In the genomic region with DNA sequence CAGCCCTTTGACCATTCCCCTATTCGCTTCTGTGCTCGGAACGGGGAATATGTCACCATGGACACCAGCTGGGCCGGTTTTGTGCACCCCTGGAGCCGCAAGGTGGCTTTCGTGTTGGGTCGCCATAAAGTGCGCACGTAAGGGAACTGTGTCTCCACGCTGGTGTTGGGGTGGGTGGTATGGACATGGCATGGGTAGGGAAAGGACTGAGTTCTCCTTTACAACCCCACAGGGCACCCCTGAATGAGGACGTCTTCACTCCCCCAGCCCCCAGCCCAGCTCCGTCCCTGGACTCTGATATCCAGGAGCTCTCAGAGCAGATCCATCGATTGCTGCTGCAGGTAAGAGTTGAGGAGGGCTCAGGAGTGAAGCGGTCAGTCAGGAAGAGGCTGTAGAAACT, we compare ENCODE assay signal across 14 mouse cellular contexts. TPM values are rescaled to one million over a fixed set of nuclear protein-coding genes. Genes with fewer than 3 reads are reported as not detected.
DNase-seq lines count a peak whose midpoint lies in the region.
"Had no signal": no experiment of that assay in that cellular context is flagged by ENCODE, and none has a peak within 500 bp of the region (broad histone marks: within the 10 kb centered on the region; RNA-seq: fewer than 3 reads in every experiment).

No protein-coding gene starts in this region.

- intact Hi-C loops in left cerebral cortex, postnatal 4 days (cut with DNase I): no loop called here
- intact Hi-C loops in left cerebral cortex, postnatal 14 days (cut with DNase I): no loop called here

- DNase-seq in cerebellum, adult 11-12 months: peak; percentile 52
- no peak for DNase-seq in cerebellum, postnatal 36 days
- peak; percentile 3 to 8 for DNase-seq in frontal cortex, postnatal 10 days (ENCODE audit: low spot score in 2 of 2)
- no peak for DNase-seq in frontal cortex, postnatal 36 days (ENCODE audit: low spot score in 2 of 2)
- DNase-seq in left cerebral cortex, postnatal 4 days: peak; percentile 1
- DNase-seq in left cerebral cortex, postnatal 14 days (ENCODE audit: low spot score in 2 of 2): no peak
- peak; percentile 17 to 36 for DNase-seq in cerebellum, postnatal 25 days
- DNase-seq: adrenal gland, adult 8-10 months; embryo, embryonic 11 days; kidney, adult 18-20 months; lung, adult 18-20 months; lung, postnatal 4 days; thymus, postnatal 14 days had no signal

RNA-seq across cellular contexts. Expression of a gene that starts 8.1 kb away (rescaled TPM):
- 10 to 100 TPM; 52.8 to 58.0 TPM for total RNA-seq in left cerebral cortex, postnatal 4 days (2021)
- 100 to 1,000 TPM in 1 of 2 experiments, 10 to 100 TPM in 1; 90.4 to 112 TPM for total RNA-seq in left cerebral cortex, postnatal 14 days (2021)

RNA-seq across cellular contexts. Expression of a gene that starts 14.8 kb away (rescaled TPM):
- total RNA-seq in left cerebral cortex, postnatal 4 days (2021): 100 to 1,000 TPM; 579 to 594 TPM
- 1,000 to 10,000 TPM; 1,220 to 1,271 TPM for total RNA-seq in left cerebral cortex, postnatal 14 days (2021)

RNA-seq across cellular contexts. Expression of a gene that starts 17.1 kb away (rescaled TPM):
- 1 to 10 TPM; 2.3 to 2.6 TPM for total RNA-seq in left cerebral cortex, postnatal 4 days (2021)
- under 1 TPM; 0.55 to 0.70 TPM for total RNA-seq in left cerebral cortex, postnatal 14 days (2021)
- total RNA-seq: gastrocnemius, adult 8-10 months had no signal

RNA-seq across cellular contexts. Expression of a gene that starts 19.3 kb away (rescaled TPM):
- 1 to 10 TPM; 1.2 to 1.7 TPM for total RNA-seq in left cerebral cortex, postnatal 4 days (2021)
- under 1 TPM; 0.27 to 0.51 TPM for total RNA-seq in left cerebral cortex, postnatal 14 days (2021)

RNA-seq across cellular contexts. Expression of a gene that starts 22.6 kb away (rescaled TPM):
- total RNA-seq in left cerebral cortex, postnatal 4 days (2021): 10 to 100 TPM; 10.8 to 13.1 TPM
- total RNA-seq in left cerebral cortex, postnatal 14 days (2021): 1 to 10 TPM; 3.7 to 5.7 TPM

Comparison
In these comparisons a context has a peak if more than half of its experiments do, and no peak if none do; other contexts are left out.
1. DNase-seq: peak in cerebellum, adult 11-12 months (single experiment), frontal cortex, postnatal 10 days (2 of 2), left cerebral cortex, postnatal 4 days (single experiment) and cerebellum, postnatal 25 days (2 of 2); none in cerebellum, postnatal 36 days (0 of 2), frontal cortex, postnatal 36 days (0 of 2) and left cerebral cortex, postnatal 14 days (0 of 2).